Mouse (Mus musculus) leukemia stem cell, adult 10-12 weeks (primary cell): ENCODE measurements around the gene Olfr504. TPM values are rescaled to one million over a fixed set of nuclear protein-coding genes. Genes with fewer than 3 reads are reported as not detected.

Source experiments
- polyA plus RNA-seq: library from polyadenylated mRNA; stranded (reverse); fragments of >175 nt; gene quantifications from 2 replicates; pipeline ENCODE4 v1.2.3, GENCODE M21; 2012; ENCODE audit warnings: low replicate concordance

Gene Olfr504
- not detected in 2 replicates for polyA plus RNA-seq

GRCm38 (mm10) chr7:108565693-108566092, at the start of gene Olfr504:
TSS of gene Olfr504 (minus strand) at chr7:108565793.

GRCm38 (mm10) chr7:108610487-108610886, 44.9 kb upstream of the Olfr504 start, which contains the start of gene Olfr506:
TSS of gene Olfr506 (plus strand) at chr7:108610787.

GRCm38 (mm10) chr7:108544227-108544626, 21.4 kb downstream of the Olfr504 start, which contains the start of gene Olfr503:
TSS of gene Olfr503 (plus strand) at chr7:108544527.

DNA sequence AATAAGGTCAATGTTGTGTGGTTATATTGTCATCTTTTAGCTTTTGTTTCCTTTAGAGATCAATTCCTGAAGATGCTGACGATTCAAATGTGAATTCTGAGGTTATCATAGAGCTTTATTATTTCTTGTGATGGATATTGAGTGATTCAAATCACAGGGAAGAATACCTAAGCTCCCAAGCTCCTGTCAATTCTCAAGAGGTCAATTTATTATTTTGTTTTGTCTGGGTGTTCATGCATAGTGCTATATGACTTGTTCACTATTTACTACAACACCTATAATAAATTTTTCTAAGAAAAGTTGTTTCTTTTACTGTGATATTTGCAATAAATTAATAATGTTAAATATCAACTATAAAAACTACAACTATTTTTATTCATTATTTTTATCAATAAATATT, 40.6 kb downstream of the Olfr504 start, which contains the start of gene Olfr502:
Olfr502 (minus strand) TSS at position 101 of the 400 bp plus-strand sequence.

Other genes starting within 250 kb of the Olfr504 start
- not detected in 2 replicates for gene Olfr492, start 242.1 kb downstream of the Olfr504 start, polyA plus RNA-seq
- gene Olfr493, start 218.8 kb downstream of the Olfr504 start, polyA plus RNA-seq, result not detected in 2 replicates
- gene Olfr494, start 200.5 kb downstream of the Olfr504 start, polyA plus RNA-seq, result not detected in 2 replicates
- gene Olfr495, start 172.6 kb downstream of the Olfr504 start, polyA plus RNA-seq, result not detected in 2 replicates
- gene Olfr497, start 145.4 kb downstream of the Olfr504 start, polyA plus RNA-seq, result not detected in 2 replicates
- gene Olfr498, start 100.5 kb downstream of the Olfr504 start, polyA plus RNA-seq, result not detected in 2 replicates
- not detected in 2 replicates for gene Olfr502, start 40.7 kb downstream of the Olfr504 start, polyA plus RNA-seq
- not detected in 2 replicates for gene Olfr503, start 21.3 kb downstream of the Olfr504 start, polyA plus RNA-seq
- not detected in 2 replicates for gene Olfr506, start 45.0 kb upstream of the Olfr504 start, polyA plus RNA-seq
- gene Olfr507, start 56.0 kb upstream of the Olfr504 start, polyA plus RNA-seq, result not detected in 2 replicates
- gene Olfr508, start 64.2 kb upstream of the Olfr504 start, polyA plus RNA-seq, result not detected in 2 replicates
- gene Olfr509, start 86.1 kb upstream of the Olfr504 start, polyA plus RNA-seq, result not detected in 2 replicates
- not detected in 2 replicates for gene Olfr510, start 100.6 kb upstream of the Olfr504 start, polyA plus RNA-seq
- gene Olfr512, start 147.5 kb upstream of the Olfr504 start, polyA plus RNA-seq, result not detected in 2 replicates
- not detected in 2 replicates for gene Olfr513, start 185.2 kb upstream of the Olfr504 start, polyA plus RNA-seq